Mouse (Mus musculus) midbrain, postnatal 0 days (tissue): Measurements from ENCODE around the gene Zfp84. TPM values are rescaled to one million over a fixed set of nuclear protein-coding genes. Genes with fewer than 3 reads are reported as not detected.

ENCODE experiments used
- ATAC-seq: fragments of 200-750 bp; cut with Nextera tagmentation; 2 replicates; pipeline ENCODE4 v1.8.0; 2017; ENCODE audit warnings: moderate number of reproducible peaks, mild to moderate bottlenecking, moderate TSS enrichment, moderate library complexity; ENCODE audit not compliant: low FRiP score
- DNase-seq: peaks from one replicate; pipeline ENCODE4 v3.0.0-alpha.2; 2015; ENCODE audit warnings: low spot score
- H3K27ac ChIP-seq: fragments of 300-500 bp; sonication (generic); 2 replicates; pipeline ENCODE4 v1.5.1; 2014; ENCODE audit warnings: low read depth, mild to moderate bottlenecking, low read length, mixed read lengths
- H3K27me3 ChIP-seq: fragments of 300-500 bp; sonication (generic); 2 replicates; pipeline ENCODE4 v1.6.1; 2014; ENCODE audit warnings: low read length, control low read depth, mixed read lengths; ENCODE audit not compliant: insufficient read depth
- H3K36me3 ChIP-seq: fragments of 300-500 bp; sonication (generic); 2 replicates; pipeline ENCODE4 v1.6.1; 2014; ENCODE audit warnings: low read length, control low read depth, mixed read lengths; ENCODE audit not compliant: insufficient read depth
- H3K4me1 ChIP-seq: fragments of 300-500 bp; sonication (generic); 2 replicates; pipeline ENCODE4 v1.6.1; 2014; ENCODE audit warnings: mild to moderate bottlenecking, control low read depth, antibody characterized with exemption, low read length, mixed read lengths; ENCODE audit not compliant: insufficient read depth
- H3K4me2 ChIP-seq: fragments of 300-500 bp; sonication (generic); 2 replicates; pipeline ENCODE4 v1.6.1; 2014; ENCODE audit warnings: low read depth, mild to moderate bottlenecking, low read length, mixed read lengths; ENCODE audit not compliant: poor library complexity, severe bottlenecking
- H3K4me3 ChIP-seq: fragments of 300-500 bp; sonication (generic); 2 replicates; pipeline ENCODE4 v1.5.1; 2014; ENCODE audit warnings: low read depth, mild to moderate bottlenecking, low read length, moderate library complexity
- H3K9ac ChIP-seq: fragments of 300-500 bp; sonication (generic); replicated peaks from 2 replicates; pipeline ENCODE4 v1.6.1; 2014; ENCODE audit warnings: mild to moderate bottlenecking, low read length, moderate library complexity, mixed read lengths; ENCODE audit not compliant: poor library complexity, severe bottlenecking
- H3K9me3 ChIP-seq: fragments of 300-500 bp; sonication (generic); 2 replicates; pipeline ENCODE4 v1.6.1; 2016; ENCODE audit warnings: low read length, control low read depth
- CTCF ChIP-seq: IDR thresholded peaks from 2 replicates; pipeline ENCODE4 v1.5.1; 2016; ENCODE audit warnings: antibody characterized with exemption, mild to moderate bottlenecking
- WGBS: fragments of 180-500 bp; shearing (Covaris S2); extraction: QIAGEN DNeasy Blood & Tissue Kit; methylation state at CpG from one replicate; pipeline ENCODE4 v1.1.7; 2014; 5-methylcytosine and 5-hydroxymethylcytosine counted together
- polyA plus RNA-seq: library from polyadenylated mRNA; unstranded; fragments of >200 nt; fragmentation: Nextera tagmentation; extraction: Ambion mirVana; gene quantifications from 2 replicates; pipeline ENCODE4 v1.2.1, GENCODE M21; 2015
- total RNA-seq: library from RNA; depleted of rRNA; stranded (reverse); fragments of >200 nt; gene quantifications from 2 replicates; pipeline ENCODE4 v1.2.3, GENCODE M21; 2014

The Zfp84 gene
- total and polyA plus RNA-seq, 2 experiments from 2014 or later: 5.9 to 11.8 TPM

DNA sequence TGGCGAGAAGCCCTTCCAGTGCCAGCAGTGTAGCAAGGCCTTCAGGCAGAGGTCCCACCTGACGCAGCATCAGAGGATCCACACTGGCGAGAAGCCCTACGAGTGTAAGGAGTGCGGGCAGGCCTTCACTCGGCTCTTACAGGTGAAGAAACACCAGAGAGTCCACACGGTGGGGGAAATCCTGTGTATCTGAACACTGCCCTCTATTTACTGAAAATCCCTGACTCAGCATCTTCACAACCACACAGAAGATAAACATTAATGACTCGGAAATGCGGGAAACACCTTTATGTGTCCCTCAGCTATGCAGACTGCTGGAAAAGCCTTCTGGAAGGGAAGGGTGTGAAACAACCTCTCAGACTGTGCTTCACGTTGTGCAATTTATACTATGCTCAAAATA is 9.0 kb downstream of the Zfp84 start:
- Histone ChIP-seq H3K9ac (no peak overlapping the region), H3K27ac (no peak overlapping the region), H3K4me1 (no peaks in the 10 kb centered on the region), H3K4me3 (no peak overlapping the region), H3K36me3 (peaks cover 52% of the 10 kb centered on the region), H3K27me3 (no peaks in the 10 kb centered on the region), H3K4me2 (no peak overlapping the region), H3K9me3 (no peaks in the 10 kb centered on the region)
- DNase-seq: no peak
- ATAC-seq: no peak
- 97% methylated on average over 10 of the region's 10 CpGs for WGBS
- TF ChIP-seq CTCF: no peak

DNA sequence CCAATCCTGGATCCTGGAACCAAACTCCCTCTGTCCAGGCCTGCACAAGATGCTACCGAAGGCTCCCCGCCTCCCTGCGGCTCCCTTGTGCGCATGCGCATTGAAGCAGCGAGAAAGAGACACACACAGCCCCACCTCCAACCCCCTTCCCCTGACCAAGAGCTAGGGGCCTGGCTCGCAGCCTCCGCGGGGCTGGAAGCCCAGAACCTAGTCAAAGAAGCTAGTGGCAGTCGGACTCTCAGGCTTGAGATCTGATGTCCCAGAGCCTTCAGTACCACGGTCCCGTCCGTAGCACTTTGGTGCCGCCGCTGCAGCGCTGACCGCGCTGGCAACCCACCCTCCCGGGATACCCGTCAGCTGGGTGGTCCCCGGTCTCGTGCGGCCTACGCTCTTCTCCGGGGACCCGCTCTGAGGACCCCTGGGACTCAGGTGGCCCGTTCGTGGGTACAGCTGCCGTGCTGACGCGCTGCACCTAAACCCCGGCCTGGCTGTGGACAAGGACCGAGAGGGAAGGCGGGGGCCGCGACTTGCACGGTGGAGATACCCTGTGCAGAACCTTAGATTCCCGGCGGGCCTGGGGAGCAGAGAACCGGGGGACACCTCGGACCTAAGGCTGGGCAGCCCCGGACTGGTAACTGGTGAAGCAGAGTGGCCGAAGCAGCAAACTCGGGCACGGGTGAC is 15.7 kb downstream of the Zfp84 start, which contains the start of gene Zfp30:
Gene Zfp30 (plus strand): TSS at position 128 of the 681 bp plus-strand sequence.
- H3K36me3 ChIP-seq: peaks cover under 1% of the 10 kb centered on the region; the same call in 1 of the 2 replicates
- peak within 1 kb of the TSS; percentile 90 for H3K4me3 ChIP-seq
- peak within 1 kb of the TSS; percentile 79 for H3K4me2 ChIP-seq
- WGBS: under 1% methylated on average over 45 of the region's 45 CpGs
- TF ChIP-seq CTCF: no peak
- H3K27me3 ChIP-seq: no peaks in the 10 kb centered on the region
- peak; percentile 96 for DNase-seq
- no peaks in the 10 kb centered on the region for H3K9me3 ChIP-seq
- peak; percentile 96 for ATAC-seq
- peak within 1 kb of the TSS; percentile 91 for H3K27ac ChIP-seq
- H3K4me1 ChIP-seq: peaks cover 5% of the 10 kb centered on the region
- H3K9ac ChIP-seq: peak within 1 kb of the TSS; percentile 87

DNA sequence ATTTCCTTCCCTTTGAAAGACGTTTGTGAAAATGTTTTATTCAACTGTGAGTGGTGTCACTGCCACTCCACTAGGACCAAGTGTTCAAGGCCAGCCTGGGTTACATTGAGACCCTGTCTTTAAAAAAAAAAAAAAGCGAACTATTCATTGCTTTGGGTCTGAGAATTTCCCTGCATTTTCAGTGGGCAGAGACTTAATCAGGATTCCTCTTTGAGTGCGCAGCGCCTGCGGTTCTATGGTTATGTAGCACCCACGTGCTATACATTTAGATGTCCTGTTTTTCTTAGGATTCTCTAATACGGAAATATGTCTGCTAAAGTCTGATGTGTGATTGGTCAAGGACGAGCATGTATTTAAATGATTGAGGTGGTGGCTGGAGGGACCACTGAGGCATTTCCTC is 16.7 kb downstream of the Zfp84 start:
- Histone ChIP-seq H3K4me1 (peaks cover 5% of the 10 kb centered on the region), H3K27me3 (no peaks in the 10 kb centered on the region), H3K4me2 (peak overlapping the region; percentile 79), H3K4me3 (peak overlapping the region; percentile 90), H3K9ac (peak overlapping the region; percentile 87), H3K9me3 (no peaks in the 10 kb centered on the region), H3K27ac (no peak overlapping the region), H3K36me3 (peaks cover 10% of the 10 kb centered on the region)
- ATAC-seq (no peak), DNase-seq (no peak)
- TF ChIP-seq CTCF: no peak
- 38% methylated on average over 8 of the region's 8 CpGs for WGBS

DNA sequence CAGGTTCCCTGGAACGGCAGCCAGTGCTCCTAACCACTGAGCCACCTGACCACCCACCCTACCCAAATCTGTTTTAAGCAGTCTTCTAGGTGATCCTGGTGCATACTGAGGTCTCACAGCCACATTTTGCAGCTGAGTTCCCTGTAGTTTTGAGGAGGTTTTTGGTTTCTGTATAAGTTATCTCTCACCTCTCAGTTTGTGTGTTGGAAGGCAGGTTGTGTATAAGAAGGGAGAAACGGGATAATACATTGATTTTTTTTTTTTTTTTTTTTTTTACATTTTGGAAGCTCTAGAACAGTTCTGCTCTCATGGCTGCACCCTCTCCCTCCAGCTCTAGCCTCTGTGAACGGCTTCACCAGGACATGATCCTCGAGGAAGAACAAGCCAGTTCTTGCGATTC is 17.5 kb downstream of the Zfp84 start:
- Histone ChIP-seq H3K27me3 (no peaks in the 10 kb centered on the region), H3K27ac (no peak overlapping the region), H3K4me3 (peak overlapping the region; percentile 90), H3K9ac (peak overlapping the region; percentile 71; the same call in 1 of the 2 replicates), H3K9me3 (no peaks in the 10 kb centered on the region), H3K4me2 (peak overlapping the region; percentile 79), H3K36me3 (peaks cover 17% of the 10 kb centered on the region), H3K4me1 (peaks cover 5% of the 10 kb centered on the region)
- no peak for ATAC-seq
- TF ChIP-seq CTCF: no peak
- 74% methylated on average over 5 of the region's 5 CpGs for WGBS
- DNase-seq: no peak

DNA sequence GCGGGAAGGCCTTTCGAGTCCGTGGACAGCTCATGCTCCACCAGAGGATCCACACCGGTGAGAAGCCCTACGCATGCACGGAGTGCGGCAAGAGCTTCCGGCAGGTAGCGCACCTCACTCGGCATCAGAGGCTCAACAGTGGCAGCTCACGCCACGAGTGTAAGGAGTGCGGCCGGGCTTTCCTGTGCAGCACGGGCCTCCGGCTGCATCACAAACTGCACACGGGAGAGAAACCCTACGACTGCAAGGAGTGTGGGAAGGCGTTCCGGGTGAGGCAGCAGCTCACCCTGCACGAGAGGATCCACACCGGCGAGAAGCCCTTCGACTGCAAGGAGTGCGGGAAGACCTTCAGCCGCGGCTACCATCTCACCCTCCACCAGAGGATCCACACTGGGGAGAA is 24.6 kb downstream of the Zfp84 start:
- no peak for TF ChIP-seq CTCF
- no peak for ATAC-seq

DNA sequence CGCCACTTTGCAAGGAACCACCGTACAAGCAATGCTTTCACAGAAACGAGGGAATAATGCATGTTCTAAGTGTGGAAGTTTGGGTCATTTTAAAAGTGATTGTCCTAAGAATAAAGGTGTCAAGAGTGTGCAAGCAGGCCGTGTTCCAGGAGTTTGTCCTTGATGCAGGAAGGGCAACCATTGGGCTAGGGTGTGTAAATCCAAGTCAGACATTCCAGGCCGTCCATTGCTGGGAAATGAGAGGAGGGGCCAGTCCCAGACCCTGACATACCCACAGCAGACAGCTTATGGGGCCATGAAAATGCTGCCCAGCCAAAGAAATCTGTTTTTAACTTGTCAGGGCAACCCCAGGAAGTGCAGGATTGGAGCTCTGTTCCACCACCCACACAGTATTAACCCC is 38.7 kb downstream of the Zfp84 start:
- no peak for DNase-seq
- 68% methylated on average over 5 of the region's 5 CpGs for WGBS
- Histone ChIP-seq H3K9ac (no peak overlapping the region), H3K9me3 (no peaks in the 10 kb centered on the region), H3K4me1 (no peaks in the 10 kb centered on the region), H3K27me3 (no peaks in the 10 kb centered on the region), H3K4me2 (no peak overlapping the region), H3K27ac (no peak overlapping the region), H3K4me3 (no peak overlapping the region), H3K36me3 (no peaks in the 10 kb centered on the region)
- no peak for TF ChIP-seq CTCF
- ATAC-seq: no peak

More for the DNA sequence above, 24.6 kb downstream of the Zfp84 start:
- H3K4me1 ChIP-seq: no peaks in the 10 kb centered on the region
- no peaks in the 10 kb centered on the region for H3K27me3 ChIP-seq
- H3K9me3 ChIP-seq: 0 out of 2 replicates have a peak, but pooled peaks cover 6% of the 10 kb centered on the region
- 43% methylated on average over 27 of the region's 27 CpGs for WGBS
- no peak overlapping the region for H3K9ac ChIP-seq
- no peak overlapping the region for H3K4me2 ChIP-seq
- no peak overlapping the region for H3K27ac ChIP-seq
- DNase-seq: no peak
- no peak overlapping the region for H3K4me3 ChIP-seq
- H3K36me3 ChIP-seq: peaks cover 36% of the 10 kb centered on the region
